Mouse (Mus musculus) fat pad, adult 2 months (tissue): ENCODE results near the gene Rab34.
"Not testable (repeated sequence)": the region's sequence is repeated elsewhere in the genome, so short reads cannot be mapped to it uniquely, and the experiment has no call there.

Experiments used
- DNase-seq: peaks from one replicate; pipeline ENCODE4 v3.0.0-alpha.2; 2011; ENCODE audit warnings: low read depth, low spot score; ENCODE audit errors: extremely low read depth

The Rab34 gene

DNA sequence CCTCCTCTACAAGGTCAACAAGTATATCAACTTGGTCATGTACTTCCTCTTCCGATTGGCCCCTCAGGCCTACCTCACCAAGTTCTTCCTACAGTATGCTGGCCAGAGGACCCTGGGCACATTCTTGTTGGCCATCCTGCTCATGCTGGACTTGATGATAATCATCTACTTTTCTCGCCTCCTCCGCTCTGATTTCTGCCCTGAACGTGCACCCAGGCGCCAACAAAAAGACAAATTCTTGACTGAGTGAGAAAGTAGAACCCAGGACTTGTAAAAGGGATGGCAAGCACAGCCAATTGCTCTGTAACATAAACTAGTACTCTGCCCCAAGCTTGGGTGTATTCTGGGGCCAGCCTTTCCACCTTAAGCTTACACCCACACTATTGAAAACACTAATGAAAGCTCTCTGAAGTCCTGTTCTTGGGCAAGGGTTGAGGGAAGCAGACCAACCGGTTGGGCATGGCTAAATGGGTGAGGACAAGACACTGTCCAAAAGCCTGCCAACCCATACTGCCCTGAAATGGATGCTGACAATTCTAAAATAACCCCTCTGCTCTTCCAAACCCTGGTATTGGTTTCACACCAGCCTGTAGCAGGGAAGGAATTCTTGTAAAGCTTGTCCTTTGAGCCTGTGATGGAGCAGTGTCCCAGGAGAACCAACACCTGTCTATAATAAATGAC, 8.0 kb upstream of the Rab34 start:
- DNase-seq: peak; percentile 96

DNA sequence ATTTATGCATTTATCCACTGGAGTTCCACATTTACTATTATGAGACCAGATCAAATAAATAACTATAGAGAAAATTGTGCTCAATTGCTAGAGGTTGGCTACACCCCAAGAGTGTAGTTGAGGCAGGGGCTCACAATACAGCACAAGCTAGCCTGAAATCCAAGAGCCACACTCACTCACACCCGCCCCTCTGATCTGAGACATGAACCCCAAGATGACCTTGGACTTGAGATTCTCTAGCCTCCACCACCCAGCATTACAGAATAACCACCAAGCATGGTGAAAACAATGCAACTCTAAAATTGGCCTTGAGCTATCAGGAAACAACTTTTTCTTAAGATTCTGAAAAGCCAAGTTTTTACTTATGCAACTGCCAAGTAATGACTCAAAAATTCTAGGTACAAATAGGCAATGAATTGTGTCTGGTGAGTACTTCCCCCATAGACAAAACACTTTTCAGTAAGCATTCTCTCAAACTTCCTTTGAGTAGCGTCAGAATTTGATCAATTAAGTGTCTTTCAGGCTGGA, 6.3 kb upstream of the Rab34 start:
- no peak for DNase-seq

DNA sequence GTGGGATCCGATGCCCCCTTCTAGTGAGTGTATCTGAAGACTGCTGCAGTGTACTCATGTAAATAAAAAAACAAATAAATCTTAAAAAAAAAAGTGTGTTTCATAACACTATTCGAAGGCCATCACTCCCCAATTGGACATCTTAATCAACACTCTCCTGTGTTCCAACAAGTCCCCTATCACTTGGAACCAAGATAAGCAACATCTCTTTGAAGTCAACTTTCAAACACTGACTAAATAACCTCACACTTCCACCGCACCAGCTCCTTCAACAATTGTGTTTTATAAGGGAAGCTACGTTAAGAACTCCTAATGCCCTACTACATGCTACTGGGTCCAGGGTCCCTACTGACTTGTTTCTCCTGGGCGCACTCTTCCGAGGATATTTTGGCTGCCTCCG, 5.8 kb upstream of the Rab34 start:
- no peak for DNase-seq

DNA sequence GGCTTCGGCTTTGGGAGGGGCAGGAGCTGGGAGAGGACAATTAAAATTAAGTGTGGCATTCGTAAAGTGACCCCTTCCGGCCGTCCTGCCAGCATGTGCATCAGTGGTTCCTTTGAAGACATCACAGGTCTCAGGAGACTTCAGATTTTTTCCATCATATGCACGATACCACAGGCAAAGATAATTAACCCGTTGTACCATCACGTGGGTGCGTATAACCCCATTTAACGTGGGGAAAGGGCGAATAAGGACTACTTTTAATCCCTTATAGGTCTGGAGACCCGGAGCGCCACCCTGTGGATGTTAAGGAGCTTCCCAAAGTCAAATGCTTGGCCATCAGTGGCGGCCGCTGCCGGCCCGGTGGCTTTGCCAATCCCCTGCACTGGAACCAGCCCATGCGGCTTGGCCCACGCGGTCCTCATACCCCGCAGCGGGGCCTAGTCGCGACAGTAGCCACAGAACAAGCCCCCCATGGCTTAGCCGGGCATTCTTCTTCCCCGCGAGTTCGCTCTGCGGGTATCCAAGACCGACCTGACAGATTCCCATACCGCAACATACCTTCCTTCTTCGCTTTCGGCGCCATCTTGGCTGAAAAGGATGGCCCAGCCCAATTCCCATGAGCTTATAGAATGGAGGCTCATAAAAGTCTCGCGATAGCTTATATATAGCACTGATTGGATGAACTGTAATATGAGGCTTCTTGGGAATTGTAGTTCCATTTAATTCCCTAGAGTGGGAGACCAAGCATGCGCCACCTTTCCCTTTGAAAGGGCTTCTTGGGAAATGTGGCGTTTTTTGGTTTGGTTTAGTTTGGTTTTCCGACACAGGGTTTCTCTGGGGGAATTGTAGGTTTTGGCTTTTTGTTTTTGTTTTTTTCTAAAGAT, 5.0 kb upstream of the Rab34 start, which contains the start of gene Rpl23a:
Gene Rpl23a (minus strand): TSS at position 624 of the 884 bp plus-strand sequence.
- DNase-seq: no peak

DNA sequence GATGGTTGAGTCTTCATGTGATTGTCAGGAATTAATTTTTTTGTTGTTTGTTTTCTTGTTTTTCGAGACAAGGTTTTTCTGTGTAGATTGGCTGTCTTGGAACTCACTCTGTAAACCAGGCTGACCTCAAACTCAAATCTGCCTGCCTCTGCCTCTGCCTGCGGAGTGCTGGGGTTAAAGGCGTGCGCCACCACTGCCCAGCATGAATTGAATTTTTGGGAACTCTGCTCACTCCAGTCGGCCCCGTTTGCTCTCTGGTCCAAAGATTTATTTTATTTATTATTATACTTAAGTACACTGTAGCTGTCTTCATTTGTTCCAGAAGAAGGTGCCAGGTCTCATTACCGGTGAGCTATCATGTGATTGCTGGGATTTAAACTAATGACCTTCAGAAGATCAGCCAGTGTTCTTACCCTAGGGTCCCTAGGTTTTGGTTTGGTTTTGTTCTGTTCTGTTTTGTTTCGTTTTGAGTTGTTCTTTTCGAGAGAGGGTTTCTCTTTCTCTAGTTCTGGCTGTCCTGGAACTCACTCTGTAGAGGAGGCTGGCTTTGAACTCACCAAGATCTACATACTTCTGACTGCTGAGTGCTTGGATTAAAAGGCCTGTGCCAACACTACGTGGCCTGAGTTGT, 4.2 kb upstream of the Rab34 start:
- DNase-seq: no peak

DNA sequence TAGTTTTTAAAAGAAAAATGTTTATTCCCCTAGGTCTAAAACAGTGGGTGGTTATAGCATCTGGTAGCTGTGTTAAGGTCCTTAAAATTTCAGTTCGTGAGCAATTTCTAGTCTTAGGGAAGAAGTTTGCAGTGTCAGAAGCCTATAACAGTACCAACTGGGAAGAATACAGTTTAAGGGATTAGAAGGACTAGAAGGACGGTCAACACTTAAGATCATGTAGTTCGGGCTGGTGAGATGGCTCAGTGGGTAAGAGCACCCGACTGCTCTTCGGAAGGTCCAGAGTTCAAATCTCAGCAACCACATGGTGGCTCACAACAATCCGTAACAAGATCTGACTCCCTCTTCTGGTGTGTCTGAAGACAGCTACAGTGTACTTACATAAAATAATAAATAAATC, 3.5 kb upstream of the Rab34 start:
- not testable (repeated sequence) for DNase-seq

DNA sequence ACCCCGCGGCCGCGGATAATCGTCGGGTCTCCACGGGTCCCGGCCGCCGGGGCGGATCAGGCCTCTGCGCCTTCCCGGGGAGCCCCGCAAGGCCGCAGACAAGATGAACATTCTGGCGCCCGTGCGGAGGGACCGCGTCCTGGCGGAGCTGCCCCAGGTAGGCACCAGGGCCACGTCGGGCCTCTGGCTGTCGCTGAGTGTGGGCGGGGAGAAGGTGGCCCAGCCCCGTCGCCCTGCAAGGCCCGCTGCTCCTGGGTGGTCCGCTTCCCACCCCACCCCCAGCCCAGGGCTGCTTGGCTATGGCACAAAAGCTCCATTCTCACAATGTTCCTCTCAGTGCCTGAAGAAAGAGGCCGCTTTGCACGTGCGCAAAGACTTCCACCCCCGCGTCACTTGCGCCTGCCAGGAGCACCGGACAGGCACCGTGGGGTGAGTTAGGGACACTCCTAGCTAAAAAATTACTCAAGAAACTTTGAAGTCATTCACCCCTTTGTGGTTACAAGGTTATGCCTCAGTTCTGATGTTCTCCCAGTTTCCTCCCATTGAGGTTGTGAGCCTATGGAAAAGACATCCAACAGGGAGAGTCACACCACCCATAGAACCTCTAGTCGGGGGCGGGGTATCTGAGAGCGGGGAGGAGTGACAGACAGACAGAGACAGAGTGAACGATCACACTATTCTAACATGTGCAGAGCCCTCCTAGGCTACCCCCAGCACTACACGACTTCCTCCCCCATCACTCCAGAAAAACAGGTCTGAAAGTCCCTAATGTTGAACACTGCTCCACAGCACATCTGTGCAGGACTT, 1.2 kb downstream of the Rab34 start:
- DNase-seq: no peak

DNA sequence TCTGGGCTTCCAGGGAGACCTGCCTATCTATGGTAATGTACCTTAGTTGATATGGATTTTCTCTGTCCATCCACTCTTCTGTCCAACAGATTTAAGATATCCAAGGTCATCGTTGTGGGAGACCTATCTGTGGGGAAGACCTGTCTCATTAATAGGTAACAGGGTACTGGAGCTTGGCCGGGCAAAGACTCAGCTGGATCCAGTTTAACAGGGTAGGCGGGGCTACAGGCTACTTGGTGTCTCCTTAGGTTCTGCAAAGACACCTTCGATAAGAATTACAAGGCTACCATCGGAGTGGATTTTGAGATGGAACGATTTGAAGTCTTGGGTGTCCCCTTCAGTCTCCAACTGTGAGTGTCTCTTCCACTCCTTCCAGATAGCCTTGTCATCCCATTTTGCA, 1.8 kb downstream of the Rab34 start:
- no peak for DNase-seq

DNA sequence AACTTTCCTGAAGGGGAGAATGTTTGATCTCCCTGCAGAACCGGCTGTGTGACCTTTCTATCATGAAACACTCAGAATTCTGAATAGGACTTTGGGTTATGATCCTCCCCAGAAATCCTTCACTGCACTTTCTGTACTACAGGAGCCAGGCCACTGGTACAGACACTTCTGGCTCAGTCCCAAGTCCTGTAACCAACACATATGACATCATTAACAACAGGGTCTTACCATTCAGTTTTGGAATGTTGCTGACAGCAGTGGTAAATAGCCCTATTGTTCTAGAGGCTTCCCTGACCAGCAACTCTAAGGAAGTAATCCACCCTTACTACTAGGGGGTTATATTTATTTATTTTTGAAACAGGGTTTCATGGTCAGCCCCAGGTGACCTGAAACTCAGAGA, 4.9 kb downstream of the Rab34 start, which contains the start of gene Proca1:
Gene Proca1 (plus strand): TSS at position 280 of the 400 bp plus-strand sequence.
- no peak for DNase-seq

DNA sequence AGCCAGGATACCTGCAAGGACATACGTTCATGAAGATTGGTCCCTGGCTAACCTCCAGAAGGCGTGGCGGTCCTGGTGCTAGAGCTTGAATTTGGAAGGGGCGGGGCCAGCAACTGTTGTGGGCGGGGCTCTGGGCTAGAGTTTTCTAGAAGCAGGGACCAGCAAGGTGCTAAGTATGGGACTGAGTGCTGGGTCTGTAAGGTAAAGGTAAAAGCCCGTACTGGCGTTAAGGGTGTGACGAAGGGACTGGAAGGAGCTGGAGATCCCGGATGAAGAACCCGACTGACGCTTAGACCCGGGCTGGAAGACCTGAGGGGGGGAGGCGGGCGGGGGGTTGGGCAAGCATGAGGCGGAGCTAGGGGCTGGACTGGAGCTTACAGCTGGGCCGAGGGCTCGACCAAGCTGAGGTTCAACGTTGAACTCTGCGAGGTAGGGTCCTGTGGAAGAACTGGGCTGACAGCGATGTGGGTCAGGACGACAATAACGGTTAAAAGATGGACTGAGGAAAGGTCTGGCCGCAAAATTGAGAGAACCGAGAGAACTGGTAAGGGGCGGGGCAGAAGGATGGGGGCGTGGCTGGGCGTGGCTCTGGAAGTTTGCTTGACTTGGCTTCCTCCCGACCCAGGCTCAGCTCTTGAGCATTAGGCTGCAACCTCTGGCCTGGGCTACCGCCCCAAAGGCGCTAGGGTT, 6.3 kb downstream of the Rab34 start:
- DNase-seq: no peak

DNA sequence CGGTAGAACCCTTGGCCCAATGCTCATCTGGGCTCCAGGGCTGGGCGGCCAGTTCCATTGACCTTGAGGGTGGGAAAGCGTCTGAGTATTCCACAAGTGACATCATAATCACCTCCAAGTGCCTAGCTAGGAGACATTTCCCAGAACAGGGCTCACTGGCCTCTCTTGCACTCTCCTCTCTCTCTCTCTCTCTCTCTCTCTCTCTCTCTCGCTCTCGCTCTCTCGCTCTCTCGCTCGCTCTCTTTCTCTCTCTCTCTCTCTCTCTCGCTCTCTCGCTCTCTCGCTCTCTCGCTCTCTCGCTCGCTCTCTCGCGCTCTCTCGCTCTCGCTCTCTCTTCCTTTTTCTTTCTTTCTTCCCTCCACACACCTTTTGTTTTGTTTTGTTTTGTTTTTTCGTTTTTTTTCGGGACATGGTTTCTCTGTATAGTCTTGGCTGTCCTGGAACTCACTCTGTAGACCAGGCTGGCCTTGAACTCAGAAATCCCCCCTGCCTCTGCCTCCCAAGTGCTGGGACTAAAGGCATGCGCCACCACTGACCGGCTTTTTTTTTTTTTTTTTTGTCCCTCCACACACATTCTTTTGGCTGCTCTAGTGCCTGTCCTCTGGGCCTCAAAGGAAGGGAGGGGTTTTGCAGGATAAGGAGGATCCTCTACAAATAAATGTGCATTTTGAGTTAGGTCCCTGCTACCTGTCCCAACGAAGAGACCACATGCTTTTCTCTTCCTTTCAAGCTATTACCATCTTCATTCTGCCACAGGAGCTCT, 7.1 kb downstream of the Rab34 start:
- DNase-seq: no peak

DNA sequence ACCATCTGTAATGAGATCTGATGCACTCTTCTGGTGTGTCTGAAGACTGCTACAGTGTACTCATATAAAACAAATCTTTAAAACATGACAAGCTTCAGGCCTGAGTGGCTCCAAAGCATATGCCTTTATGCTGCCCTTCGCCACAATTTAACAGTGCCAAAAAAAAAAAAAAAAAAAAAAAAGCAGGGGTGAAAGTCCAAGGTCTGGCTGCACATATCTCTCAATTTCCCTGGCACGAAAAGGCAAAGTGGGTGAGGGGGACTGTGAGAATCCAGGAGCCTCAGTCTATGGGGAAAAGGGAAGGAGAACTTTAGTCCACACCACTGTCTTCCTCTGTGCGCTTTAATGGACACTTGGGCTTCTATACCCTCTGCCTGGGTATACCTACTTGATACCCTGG, 14.1 kb downstream of the Rab34 start:
- DNase-seq: no peak

DNA sequence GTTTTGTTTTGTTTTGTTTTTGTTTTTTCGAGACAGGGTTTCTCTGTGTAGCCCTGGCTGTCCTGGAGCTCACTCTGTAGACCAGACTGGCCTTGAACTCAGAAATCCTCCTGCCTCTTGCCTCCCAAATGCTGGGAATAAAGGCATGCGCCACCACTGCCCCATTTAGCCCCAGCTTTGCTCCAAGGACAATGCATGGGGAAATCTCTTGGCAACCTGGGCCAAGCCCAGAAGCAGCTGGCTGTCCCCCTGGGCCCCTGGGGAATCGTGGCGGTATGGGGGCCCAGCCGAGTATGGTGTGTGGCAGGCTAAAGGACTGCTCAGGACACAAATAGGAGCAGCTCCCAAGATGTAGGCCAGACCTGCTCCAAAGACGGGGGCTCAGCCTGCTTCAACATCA, 16.1 kb downstream of the Rab34 start:
- DNase-seq: no peak

DNA sequence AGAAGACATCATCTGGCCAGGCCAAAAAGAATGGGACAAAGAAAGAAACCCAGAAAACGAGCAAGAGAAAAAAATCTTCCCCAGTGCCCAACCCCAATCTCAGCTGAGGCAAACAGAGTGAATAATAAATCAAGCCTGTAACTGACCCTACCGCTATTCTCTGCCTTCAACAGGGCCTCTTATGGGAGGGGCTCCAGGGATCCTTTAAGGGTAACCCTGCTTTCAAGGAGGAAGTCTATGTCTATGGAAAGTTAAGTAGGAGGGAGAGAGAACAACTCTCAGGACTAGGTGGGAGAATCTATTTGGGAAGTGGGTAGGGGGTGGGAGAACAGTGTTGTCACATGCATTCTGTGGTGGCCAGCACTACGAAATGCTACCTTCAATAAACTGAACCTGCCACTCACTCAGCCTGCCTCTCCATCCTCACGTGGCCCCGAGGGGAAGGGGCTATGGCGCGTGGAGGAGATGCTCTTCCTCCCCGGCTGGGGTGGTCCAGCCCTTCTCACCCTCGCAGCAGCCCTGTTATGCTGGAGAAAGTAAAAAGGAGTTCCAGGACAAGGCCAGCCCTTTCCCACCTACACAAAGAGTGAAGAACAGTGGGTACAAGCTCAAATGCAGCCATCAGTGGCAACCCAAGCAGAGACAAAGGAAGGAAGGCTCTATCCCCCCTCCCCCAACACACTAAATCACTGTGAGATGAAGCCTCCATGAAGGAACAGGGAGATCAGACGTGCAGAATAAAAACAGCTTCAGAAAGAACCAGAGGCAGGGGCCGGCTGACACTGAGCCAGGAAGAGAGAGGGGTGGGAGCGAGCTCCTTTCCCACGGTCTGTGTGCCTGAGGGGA, 17.4 kb downstream of the Rab34 start:
- DNase-seq: no peak

DNA sequence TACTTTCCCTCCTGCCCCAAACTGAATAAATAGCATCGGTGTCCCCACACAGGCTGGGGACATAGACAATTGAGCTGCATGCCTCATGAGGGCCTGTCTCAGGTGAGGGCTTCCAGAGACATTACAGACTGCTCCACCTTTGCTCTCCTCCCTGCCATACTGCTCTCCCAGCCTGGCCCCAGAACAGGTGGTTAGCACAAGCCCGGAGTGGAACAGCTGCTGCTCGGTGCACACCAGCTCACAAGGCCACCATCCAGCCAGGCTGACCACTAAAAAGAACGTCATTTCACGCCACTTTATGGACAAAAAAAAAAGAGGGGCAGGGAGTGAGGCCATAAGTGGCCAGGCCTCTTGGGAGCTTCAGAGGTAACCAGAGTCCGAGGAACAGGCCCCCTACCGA, 19.0 kb downstream of the Rab34 start:
- no peak for DNase-seq

DNA sequence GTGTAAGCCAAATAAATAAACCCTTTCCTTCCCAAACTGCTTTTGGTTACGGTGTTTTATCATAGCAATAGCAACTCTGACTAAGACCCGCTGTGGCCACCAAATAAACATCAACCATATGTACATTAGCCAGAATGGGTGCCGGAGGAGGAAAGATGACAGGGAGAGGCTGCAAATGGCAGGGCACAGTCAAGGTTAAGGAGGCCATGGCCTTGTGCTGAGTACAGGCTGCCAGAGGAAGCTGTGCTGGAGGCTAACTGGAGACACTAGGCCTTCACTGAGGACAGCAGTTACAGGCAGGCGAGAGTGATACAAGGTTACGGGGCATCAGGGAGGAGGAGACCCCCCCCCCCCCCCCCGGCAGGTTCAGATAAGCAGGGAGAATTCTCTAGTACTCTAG, 21.7 kb downstream of the Rab34 start:
- no peak for DNase-seq

DNA sequence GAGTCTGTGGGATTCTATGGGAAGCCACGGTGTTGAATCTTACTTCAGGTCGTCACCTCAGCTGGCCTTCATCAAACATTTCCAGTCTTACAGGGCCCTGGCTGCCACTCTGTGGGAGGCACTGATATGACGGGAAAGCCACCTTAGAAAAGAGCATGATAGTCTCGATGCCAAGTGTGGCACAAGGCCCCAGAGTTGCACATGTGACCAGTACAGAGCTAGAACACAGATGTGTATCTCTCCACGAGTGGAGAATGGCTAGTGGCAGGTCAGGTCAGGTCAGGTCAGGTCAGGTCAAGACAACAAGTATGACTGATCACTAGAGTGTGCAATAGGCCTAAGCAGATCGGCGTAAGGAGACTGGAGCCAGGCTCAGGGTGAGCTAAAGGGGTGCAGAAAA, 22.4 kb downstream of the Rab34 start:
- DNase-seq: peak; percentile 68

DNA sequence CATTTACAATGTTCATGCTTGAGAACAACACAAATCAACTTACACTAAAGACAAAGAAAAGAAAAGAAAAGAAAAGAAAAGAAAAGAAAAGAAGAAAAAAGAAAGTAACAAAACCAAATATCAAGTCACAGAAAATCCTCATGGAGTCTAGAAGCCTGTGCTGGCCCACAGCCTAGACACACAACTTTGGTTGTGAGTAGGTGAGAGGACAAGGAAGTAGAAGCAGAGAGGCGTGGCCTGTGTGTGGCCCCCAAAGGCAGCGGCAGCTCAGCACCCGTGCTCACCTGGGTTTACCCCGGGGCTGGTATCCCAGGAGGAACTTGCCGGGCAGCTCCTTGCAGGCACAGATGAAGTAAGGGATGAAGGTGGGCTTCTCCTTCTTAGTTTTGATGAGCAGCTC, 23.3 kb downstream of the Rab34 start:
- DNase-seq: no peak
